Mouse (Mus musculus) liver, embryonic 11.5 days (tissue): ENCODE measurements at regions not wholly inside any gene's neighbourhood (a gene's known extent, or its start where the extent isn't known, plus 50 kb on each side); places are given as distances from the start of the nearest gene placed in this dataset.

Source experiments
- ATAC-seq: fragments of 200-750 bp; cut with Nextera tagmentation; replicated peaks from 2 replicates; pipeline ENCODE4 v1.8.0; 2017; ENCODE audit warnings: moderate number of reproducible peaks, mild to moderate bottlenecking, moderate TSS enrichment, moderate library complexity; ENCODE audit not compliant: low FRiP score
- DNase-seq: peaks from one replicate; pipeline ENCODE4 v3.0.0-alpha.2; 2017; ENCODE audit warnings: low spot score
- H3K27ac ChIP-seq: fragments of 300-500 bp; sonication (generic); 2 replicates; pipeline ENCODE4 v1.5.1; 2014; ENCODE audit warnings: mild to moderate bottlenecking, low read depth, low read length, control low read depth
- H3K27me3 ChIP-seq: fragments of 300-500 bp; sonication (generic); replicated peaks from 2 replicates; pipeline ENCODE4 v1.6.1; 2014; ENCODE audit warnings: low read length, mixed read lengths; ENCODE audit not compliant: control insufficient read depth, insufficient read depth
- H3K36me3 ChIP-seq: fragments of 300-500 bp; sonication (generic); 2 replicates; pipeline ENCODE4 v1.6.1; 2014; ENCODE audit warnings: mild to moderate bottlenecking, low read length, moderate library complexity, mixed read lengths; ENCODE audit not compliant: control insufficient read depth, insufficient read depth
- H3K4me1 ChIP-seq: fragments of 300-500 bp; sonication (generic); replicated peaks from 2 replicates; pipeline ENCODE4 v1.6.1; 2014; ENCODE audit warnings: low read length, mixed read lengths; ENCODE audit not compliant: control insufficient read depth, insufficient read depth
- H3K4me2 ChIP-seq: fragments of 300-500 bp; sonication (generic); 2 replicates; pipeline ENCODE4 v1.6.1; 2014; ENCODE audit warnings: mild to moderate bottlenecking, control low read depth, moderate library complexity
- H3K4me3 ChIP-seq: fragments of 300-500 bp; sonication (generic); 2 replicates; pipeline ENCODE4 v1.5.1; 2014; ENCODE audit warnings: low read depth, low read length, control low read depth
- H3K9ac ChIP-seq: fragments of 300-500 bp; sonication (generic); 2 replicates; pipeline ENCODE4 v1.6.1; 2014; ENCODE audit warnings: low read depth, low read length, control low read depth
- H3K9me3 ChIP-seq: fragments of 300-500 bp; sonication (generic); 2 replicates; pipeline ENCODE4 v1.6.1; 2016; ENCODE audit warnings: low read length, inconsistent platforms, mixed read lengths; ENCODE audit not compliant: control insufficient read depth
- WGBS: fragments of 180-500 bp; shearing (Covaris S2); extraction: QIAGEN DNeasy Blood & Tissue Kit; methylation state at CpG from one replicate; pipeline ENCODE4 v1.1.7; 2014; 5-methylcytosine and 5-hydroxymethylcytosine counted together

DNA sequence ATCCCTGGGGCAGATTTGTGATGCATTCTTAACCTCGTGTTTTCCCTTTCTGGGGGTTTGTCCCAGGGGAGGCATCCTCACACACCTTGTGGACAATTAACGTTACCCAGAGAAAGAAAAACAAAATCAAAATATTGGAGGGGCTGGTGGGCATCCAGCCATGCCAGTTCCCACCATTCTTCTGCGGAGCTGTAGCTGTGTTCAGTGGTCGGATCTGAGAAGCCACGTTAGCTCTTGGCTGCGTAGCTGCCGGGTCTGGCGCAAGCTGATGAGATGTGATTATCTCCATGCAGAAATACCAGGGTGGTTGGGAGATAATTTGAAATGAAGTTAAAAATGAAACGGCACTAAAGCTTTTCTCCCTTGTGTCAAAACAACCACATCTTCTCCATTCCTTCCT is 525.4 kb upstream of the Sall1 start:
- DNase-seq: no peak
- no peak overlapping the region for H3K27ac ChIP-seq
- no peak overlapping the region for H3K4me3 ChIP-seq

DNA sequence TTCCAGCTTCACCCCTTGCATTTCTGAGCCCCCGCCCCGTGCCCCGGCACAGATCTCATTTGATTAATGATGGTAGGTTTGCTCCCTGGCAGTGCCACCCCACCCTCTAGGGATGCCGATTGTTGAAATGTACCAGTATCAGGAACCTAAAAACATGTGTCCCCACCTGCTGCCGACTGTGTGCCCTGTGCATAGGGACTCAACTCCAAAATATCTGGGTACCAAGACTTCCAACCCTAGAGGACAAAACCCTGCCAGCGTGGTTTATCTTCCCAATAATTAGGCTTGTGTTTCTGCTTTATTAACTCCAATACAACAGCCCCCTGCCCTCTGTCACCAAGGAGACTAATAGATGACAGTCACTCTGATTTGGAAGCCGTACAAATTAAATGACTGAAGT is 524.7 kb upstream of the Sall1 start:
- H3K9me3 ChIP-seq: no peaks in the 10 kb centered on the region
- DNase-seq: no peak
- 73% methylated on average over 7 of the region's 7 CpGs for WGBS
- H3K4me1 ChIP-seq: no peaks in the 10 kb centered on the region
- no peak overlapping the region for H3K27ac ChIP-seq
- H3K4me2 ChIP-seq: no peak overlapping the region
- H3K4me3 ChIP-seq: no peak overlapping the region
- no peak for ATAC-seq
- H3K9ac ChIP-seq: no peak overlapping the region
- no peaks in the 10 kb centered on the region for H3K36me3 ChIP-seq
- peaks cover 7% of the 10 kb centered on the region; the same call in 1 of the 2 replicates for H3K27me3 ChIP-seq

More for the DNA sequence above, 525.4 kb upstream of the Sall1 start:
- no peaks in the 10 kb centered on the region for H3K36me3 ChIP-seq
- 46% methylated on average over 9 of the region's 9 CpGs for WGBS
- H3K27me3 ChIP-seq: peaks cover 7% of the 10 kb centered on the region; the same call in 1 of the 2 replicates
- H3K9ac ChIP-seq: no peak overlapping the region
- H3K9me3 ChIP-seq: no peaks in the 10 kb centered on the region
- no peak for ATAC-seq
- H3K4me2 ChIP-seq: no peak overlapping the region
- no peaks in the 10 kb centered on the region for H3K4me1 ChIP-seq

DNA sequence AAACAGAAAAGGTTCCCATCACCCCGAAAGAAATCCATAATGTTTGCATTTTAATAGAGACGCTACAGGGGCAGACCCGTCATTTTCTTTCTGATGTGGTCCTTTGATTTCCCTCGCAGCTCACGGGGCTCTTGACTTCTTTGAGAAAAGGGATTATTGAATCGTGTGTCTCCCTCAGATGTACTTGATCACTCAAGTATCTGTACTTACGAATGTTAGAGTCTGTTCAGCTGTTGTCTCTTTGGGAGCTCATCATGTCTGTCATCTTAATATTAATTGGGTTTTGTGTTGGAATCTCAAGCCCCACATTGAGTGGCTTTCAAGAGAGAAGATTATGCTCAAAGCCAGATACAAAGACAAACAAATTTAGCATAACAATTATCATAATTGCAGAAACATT is 523.0 kb upstream of the Sall1 start:
- ATAC-seq: no peak
- H3K36me3 ChIP-seq: no peaks in the 10 kb centered on the region
- no peaks in the 10 kb centered on the region for H3K9me3 ChIP-seq
- 73% methylated on average over 7 of the region's 7 CpGs for WGBS
- no peak overlapping the region for H3K4me3 ChIP-seq
- H3K27me3 ChIP-seq: 0 out of 2 replicates have a peak, but pooled peaks cover 4% of the 10 kb centered on the region
- DNase-seq: no peak
- H3K27ac ChIP-seq: no peak overlapping the region
- no peak overlapping the region for H3K4me2 ChIP-seq
- no peaks in the 10 kb centered on the region for H3K4me1 ChIP-seq
- H3K9ac ChIP-seq: no peak overlapping the region

DNA sequence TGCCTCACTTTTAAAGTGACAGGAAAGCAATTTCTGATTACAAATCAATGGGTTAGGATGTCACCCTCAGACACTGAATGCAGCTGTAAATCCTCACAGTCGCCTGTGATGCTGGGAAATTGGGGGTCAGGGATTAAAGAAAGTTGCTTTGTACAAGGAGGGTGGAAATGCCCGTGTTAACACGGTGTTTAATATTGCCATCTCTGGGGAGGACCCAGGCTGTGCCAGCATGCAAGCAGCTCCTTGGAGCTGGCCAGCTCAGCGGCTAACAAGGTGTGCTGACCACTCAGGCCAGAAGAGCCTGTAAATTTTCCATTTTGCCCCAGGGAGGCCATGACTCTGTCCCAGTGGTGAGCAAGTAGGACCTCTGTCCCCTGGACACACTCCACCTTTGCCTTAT is 522.5 kb upstream of the Sall1 start:
- Histone ChIP-seq H3K27me3 (0 out of 2 replicates have a peak, but pooled peaks cover 4% of the 10 kb centered on the region), H3K27ac (no peak overlapping the region), H3K36me3 (no peaks in the 10 kb centered on the region), H3K4me3 (no peak overlapping the region), H3K9me3 (no peaks in the 10 kb centered on the region), H3K4me1 (no peaks in the 10 kb centered on the region), H3K9ac (no peak overlapping the region), H3K4me2 (no peak overlapping the region)
- 68% methylated on average over 4 of the region's 4 CpGs for WGBS
- DNase-seq (no peak), ATAC-seq (no peak)

DNA sequence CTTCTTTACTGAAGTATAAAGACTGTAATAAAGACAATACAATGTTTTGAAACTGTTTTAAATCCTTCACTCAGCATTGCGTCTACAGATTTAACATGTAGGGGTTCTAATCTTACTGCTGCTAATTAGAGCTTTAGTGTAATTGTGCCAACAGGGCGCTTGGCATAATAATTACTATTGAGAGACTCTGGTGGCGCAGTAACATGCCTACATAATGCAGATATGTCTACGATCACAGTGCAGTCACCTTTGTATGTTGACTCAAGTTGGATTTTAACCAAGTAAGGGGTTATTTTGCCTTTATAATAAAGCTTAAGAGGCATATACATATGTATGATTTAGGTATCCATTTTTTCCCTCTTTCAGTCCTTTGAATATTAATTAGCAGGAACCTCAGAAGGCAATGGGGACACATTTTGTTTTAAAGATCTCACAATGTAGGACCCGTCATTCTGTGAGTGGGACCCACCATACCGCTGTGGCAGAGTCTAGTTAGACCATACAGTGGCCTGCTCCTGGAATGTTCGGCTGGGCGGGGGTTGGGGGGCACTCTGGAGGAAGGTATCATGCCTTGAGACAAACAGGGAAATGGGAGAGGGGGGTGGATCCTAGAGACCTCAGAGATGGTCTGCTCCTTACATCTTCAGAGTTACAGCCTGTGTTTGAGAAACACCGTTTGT is 521.3 kb upstream of the Sall1 start:
- WGBS: 84% methylated on average over 9 of the region's 9 CpGs
- ATAC-seq (no peak), DNase-seq (no peak)
- Histone ChIP-seq H3K4me3 (no peak overlapping the region), H3K27ac (no peak overlapping the region), H3K9ac (no peak overlapping the region), H3K36me3 (no peaks in the 10 kb centered on the region), H3K4me1 (no peaks in the 10 kb centered on the region), H3K27me3 (0 out of 2 replicates have a peak, but pooled peaks cover 4% of the 10 kb centered on the region), H3K9me3 (no peaks in the 10 kb centered on the region), H3K4me2 (no peak overlapping the region)

DNA sequence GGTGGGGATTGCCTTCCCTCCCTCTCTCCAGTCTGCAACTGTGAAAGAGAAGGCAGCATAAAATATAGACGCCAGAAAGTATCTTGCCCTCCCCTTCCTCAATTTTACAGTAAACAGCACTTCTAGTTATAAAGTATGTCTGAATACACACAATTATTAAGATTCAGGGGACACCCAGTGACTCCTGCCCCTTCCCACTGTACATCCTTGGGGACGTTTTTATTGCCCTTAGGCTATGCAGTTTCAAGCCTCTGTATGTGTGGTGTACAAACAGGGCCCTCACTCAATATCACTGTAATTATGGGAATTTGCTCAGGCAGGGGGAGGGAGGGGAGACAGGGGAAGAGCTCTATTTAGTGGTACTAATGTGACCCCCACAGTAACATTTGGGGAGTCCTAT is 519.6 kb upstream of the Sall1 start:
- Histone ChIP-seq H3K9me3 (no peaks in the 10 kb centered on the region), H3K9ac (no peak overlapping the region), H3K4me2 (no peak overlapping the region), H3K36me3 (no peaks in the 10 kb centered on the region), H3K27ac (no peak overlapping the region), H3K4me3 (no peak overlapping the region), H3K27me3 (0 out of 2 replicates have a peak, but pooled peaks cover 4% of the 10 kb centered on the region), H3K4me1 (no peaks in the 10 kb centered on the region)
- ATAC-seq (no peak), DNase-seq (no peak)
- 61% methylated on average over 2 of the region's 2 CpGs for WGBS

DNA sequence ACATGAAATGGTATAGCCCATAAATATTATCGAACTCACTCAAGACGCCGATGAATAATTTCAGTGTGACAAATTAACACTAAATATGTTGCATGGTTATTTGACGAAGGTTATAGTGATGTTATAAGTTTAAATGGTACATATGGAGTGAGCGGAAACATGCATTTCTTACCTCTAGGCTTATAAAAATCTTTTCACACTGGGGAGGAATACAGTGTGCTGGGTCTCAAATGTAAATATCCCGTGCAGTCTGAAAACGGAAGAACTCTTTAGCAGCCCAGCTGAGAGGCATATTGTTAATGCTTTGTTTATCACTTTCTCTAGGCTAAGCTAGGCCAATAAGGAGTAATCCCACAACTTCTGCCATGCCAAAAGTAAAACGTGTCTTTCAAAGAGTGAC is 518.6 kb upstream of the Sall1 start:
- Histone ChIP-seq H3K27ac (no peak overlapping the region), H3K9me3 (no peaks in the 10 kb centered on the region), H3K4me3 (no peak overlapping the region), H3K4me1 (no peaks in the 10 kb centered on the region), H3K27me3 (0 out of 2 replicates have a peak, but pooled peaks cover 4% of the 10 kb centered on the region), H3K4me2 (no peak overlapping the region), H3K9ac (no peak overlapping the region), H3K36me3 (no peaks in the 10 kb centered on the region)
- DNase-seq: no peak
- no peak for ATAC-seq
- WGBS: 75% methylated on average over 8 of the region's 8 CpGs

DNA sequence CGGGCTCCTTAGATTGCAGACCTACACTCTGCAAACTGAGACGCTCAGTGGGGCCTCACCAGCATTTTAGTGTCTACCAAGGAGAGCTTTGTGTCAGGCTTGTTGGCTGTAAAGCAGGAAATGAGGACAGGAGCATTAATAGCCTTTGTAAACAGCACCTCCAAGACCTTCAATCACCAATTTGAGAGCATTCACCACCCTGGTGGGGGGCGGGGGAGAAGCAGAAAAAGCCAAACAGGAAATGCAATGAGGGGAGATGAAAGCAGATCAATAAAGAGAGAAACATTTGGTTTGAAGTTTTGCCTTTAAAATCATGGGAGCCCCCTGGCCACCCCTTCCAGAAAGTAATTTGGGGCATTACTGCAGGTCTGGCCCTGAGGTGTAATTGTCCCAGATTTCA is 497.3 kb upstream of the Sall1 start:
- Histone ChIP-seq H3K4me1 (no peaks in the 10 kb centered on the region), H3K36me3 (no peaks in the 10 kb centered on the region), H3K9me3 (no peaks in the 10 kb centered on the region), H3K9ac (no peak overlapping the region), H3K4me3 (no peak overlapping the region), H3K4me2 (no peak overlapping the region), H3K27me3 (no peaks in the 10 kb centered on the region), H3K27ac (no peak overlapping the region)
- 41% methylated on average over 3 of the region's 3 CpGs for WGBS
- DNase-seq: no peak
- ATAC-seq: no peak

DNA sequence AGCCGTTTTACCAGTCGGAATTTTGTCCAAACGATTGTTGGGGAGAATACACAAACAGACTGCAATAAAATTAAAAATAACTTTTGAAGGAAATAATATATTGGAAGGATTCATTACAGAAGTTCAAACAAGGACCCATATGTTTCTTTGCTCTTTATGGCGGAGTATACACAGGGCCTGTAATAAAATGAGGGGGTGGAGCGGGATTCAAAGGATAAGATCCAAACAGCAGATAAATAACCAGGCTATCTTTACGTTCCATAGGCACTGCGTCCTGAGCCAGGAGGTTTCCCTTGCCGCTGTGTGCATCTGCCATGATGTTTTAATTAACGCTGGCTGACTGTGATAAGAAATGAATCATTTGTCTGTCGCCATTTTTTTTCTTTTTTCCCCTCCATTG is 490.6 kb upstream of the Sall1 start:
- no peak overlapping the region for H3K4me3 ChIP-seq
- no peaks in the 10 kb centered on the region for H3K9me3 ChIP-seq
- no peaks in the 10 kb centered on the region for H3K4me1 ChIP-seq
- ATAC-seq (no peak), DNase-seq (no peak)
- H3K9ac ChIP-seq: no peak overlapping the region
- whole genome bisulfite sequencing: 74% methylated on average over 10 of the region's 10 CpGs
- H3K27ac ChIP-seq: no peak overlapping the region
- no peaks in the 10 kb centered on the region for H3K27me3 ChIP-seq
- H3K36me3 ChIP-seq: no peaks in the 10 kb centered on the region
- no peak overlapping the region for H3K4me2 ChIP-seq
